Mouse (Mus musculus): ENCODE measurements around the gene Olfr1449. TPM values are rescaled to one million over a fixed set of nuclear protein-coding genes. Genes with fewer than 3 reads are reported as not detected.

Olfr1449 gene
- polyA plus RNA-seq (2021; fragmentation: Nextera tagmentation) = not detected in 2 replicates
- long read RNA-seq, experiment 1 = 0 reads
- long read RNA-seq, experiment 2 = 0 reads

DNA sequence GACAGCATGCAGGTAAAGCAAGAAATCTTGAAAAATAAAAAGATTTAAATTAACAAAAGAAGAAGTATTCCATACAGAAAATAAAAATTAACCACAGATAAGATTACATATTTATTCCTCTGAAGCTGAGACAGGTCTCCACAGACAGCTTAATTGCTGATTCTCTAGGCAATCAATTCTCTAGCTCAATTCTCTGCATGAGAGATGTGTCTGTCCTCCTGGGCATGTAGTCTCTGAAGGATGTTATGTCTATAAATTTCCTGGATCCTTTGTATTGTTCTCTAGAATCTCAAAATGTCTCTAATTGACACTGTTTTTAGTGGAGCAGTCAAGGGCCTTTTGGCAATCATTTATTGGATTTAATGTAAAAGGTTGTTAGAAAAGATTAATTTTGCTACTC is at the start of gene Olfr1449:
Gene Olfr1449, plus strand, starts transcription at position 301 of the 400 bp plus-strand sequence.

DNA sequence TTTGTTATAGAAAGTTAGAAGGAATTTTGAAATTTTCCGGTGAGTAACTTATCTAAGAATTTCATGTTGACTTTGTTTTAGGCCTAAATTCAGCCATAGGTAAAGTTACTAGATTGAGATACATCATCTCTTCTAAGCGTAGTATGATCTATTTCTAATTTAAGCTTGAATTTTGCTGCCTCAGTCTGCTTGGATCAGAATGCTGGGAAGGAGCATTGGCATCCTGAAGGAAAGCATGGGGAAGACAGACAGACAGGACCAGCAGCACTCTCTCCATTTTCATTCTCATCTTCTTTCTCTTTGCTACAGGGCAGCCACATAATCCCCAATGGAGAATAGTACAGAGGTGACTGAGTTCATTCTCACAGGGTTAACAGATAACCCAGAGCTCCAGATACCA is 47.1 kb upstream of the Olfr1449 start, which contains the start of gene Olfr1445:
Gene Olfr1445, plus strand, starts transcription at position 301 of the 400 bp plus-strand sequence.

GRCm38 (mm10) chr19:12893424-12893823 is 37.2 kb upstream of the Olfr1449 start, which contains the start of gene Olfr1446:
TSS of gene Olfr1446 (minus strand) at chr19:12893524.

GRCm38 (mm10) chr19:12903643-12904042 is 27.0 kb upstream of the Olfr1449 start, which contains the start of gene Olfr1447:
TSS of gene Olfr1447 (minus strand) at chr19:12903743.

DNA sequence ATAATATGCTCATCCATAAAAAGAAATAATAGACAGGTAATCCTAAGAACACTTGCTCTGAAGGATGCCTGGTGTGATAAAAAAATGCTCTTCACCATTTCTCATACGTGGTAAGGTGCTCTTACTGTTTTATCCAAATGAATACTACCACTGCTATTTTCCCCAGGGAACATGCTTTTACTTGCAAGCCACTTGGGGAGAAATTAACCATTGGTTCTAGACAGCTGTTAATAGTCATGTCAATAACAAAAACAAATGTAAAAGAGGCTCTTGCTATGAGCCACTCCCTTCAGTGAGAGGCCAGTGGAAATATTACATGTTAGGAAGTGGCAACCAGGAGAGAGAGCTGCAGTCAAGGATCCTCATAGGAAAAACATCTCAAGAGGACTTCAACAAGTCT is 6.3 kb upstream of the Olfr1449 start, which contains the start of gene Olfr1448:
Gene Olfr1448, minus strand, starts transcription at position 101 of the 400 bp plus-strand sequence.

GRCm38 (mm10) chr19:12949958-12950357 is 19.3 kb downstream of the Olfr1449 start, which contains the start of gene Olfr1450:
TSS of gene Olfr1450 (plus strand) at chr19:12950258.

Other genes starting within 250 kb of the Olfr1449 start
- gene Keg1, start 235.1 kb upstream of the Olfr1449 start, polyA plus RNA-seq (2021; fragmentation: Nextera tagmentation) = not detected in 2 replicates
- 2.7 and 2.9 TPM in 2 replicates for gene Cntf, start 165.2 kb upstream of the Olfr1449 start, polyA plus RNA-seq (2021; fragmentation: Nextera tagmentation)
- 5.2 and 5.3 TPM in 2 replicates for gene Zfp91, start 134.7 kb upstream of the Olfr1449 start, polyA plus RNA-seq (2021; fragmentation: Nextera tagmentation)
- gene Lpxn, start 134.6 kb upstream of the Olfr1449 start, polyA plus RNA-seq (2021; fragmentation: Nextera tagmentation) = 2.1 and 2.2 TPM in 2 replicates
- gene Gm5244, start 84.2 kb upstream of the Olfr1449 start, polyA plus RNA-seq (2021; fragmentation: Nextera tagmentation) = not detected in 2 replicates
- gene Olfr1444, start 73.6 kb upstream of the Olfr1449 start, polyA plus RNA-seq (2021; fragmentation: Nextera tagmentation) = not detected in 2 replicates
- not detected in 2 replicates for gene Olfr1445, start 47.0 kb upstream of the Olfr1449 start, polyA plus RNA-seq (2021; fragmentation: Nextera tagmentation)
- gene Olfr1446, start 37.3 kb upstream of the Olfr1449 start, polyA plus RNA-seq (2021; fragmentation: Nextera tagmentation) = not detected in 2 replicates
- gene Olfr1447, start 27.1 kb upstream of the Olfr1449 start, polyA plus RNA-seq (2021; fragmentation: Nextera tagmentation) = not detected in 2 replicates
- not detected in 2 replicates for gene Olfr1448, start 6.4 kb upstream of the Olfr1449 start, polyA plus RNA-seq (2021; fragmentation: Nextera tagmentation)
- gene Olfr1450, start 19.4 kb downstream of the Olfr1449 start, polyA plus RNA-seq (2021; fragmentation: Nextera tagmentation) = not detected in 2 replicates
- not detected in 2 replicates for gene Olfr1451, start 64.2 kb downstream of the Olfr1449 start, polyA plus RNA-seq (2021; fragmentation: Nextera tagmentation)
- not detected in 2 replicates for gene Olfr1453, start 97.5 kb downstream of the Olfr1449 start, polyA plus RNA-seq (2021; fragmentation: Nextera tagmentation)
- not detected in 2 replicates for gene Olfr1454, start 129.8 kb downstream of the Olfr1449 start, polyA plus RNA-seq (2021; fragmentation: Nextera tagmentation)
- gene Olfr1457, start 167.1 kb downstream of the Olfr1449 start, polyA plus RNA-seq (2021; fragmentation: Nextera tagmentation) = not detected in 2 replicates
- gene Olfr1458, start 175.9 kb downstream of the Olfr1449 start, polyA plus RNA-seq (2021; fragmentation: Nextera tagmentation) = not detected in 2 replicates
- gene Olfr1459, start 218.7 kb downstream of the Olfr1449 start, polyA plus RNA-seq (2021; fragmentation: Nextera tagmentation) = not detected in 2 replicates
- gene Olfr1461, start 232.2 kb downstream of the Olfr1449 start, polyA plus RNA-seq (2021; fragmentation: Nextera tagmentation) = not detected in 2 replicates